Mouse (Mus musculus) heart, embryonic 12.5 days (tissue): ENCODE data around the gene Rps25. TPM values are rescaled to one million over a fixed set of nuclear protein-coding genes. Genes with fewer than 3 reads are reported as not detected.
"Not testable (repeated sequence)": the region's sequence is repeated elsewhere in the genome, so short reads cannot be mapped to it uniquely, and the experiment has no call there.

Experiments
- ATAC-seq: fragments of 200-750 bp; cut with Nextera tagmentation; 2 replicates; pipeline ENCODE4 v1.8.0; 2017; ENCODE audit warnings: moderate TSS enrichment, moderate library complexity; ENCODE audit not compliant: insufficient number of reproducible peaks, low FRiP score
- H3K27ac ChIP-seq: fragments of 300-500 bp; sonication (generic); 2 replicates; pipeline ENCODE4 v1.5.1; 2016; ENCODE audit warnings: mild to moderate bottlenecking, moderate library complexity; ENCODE audit not compliant: poor library complexity, severe bottlenecking
- H3K27me3 ChIP-seq: fragments of 300-500 bp; sonication (generic); replicated peaks from 2 replicates; pipeline ENCODE4 v1.6.1; 2016; ENCODE audit warnings: mild to moderate bottlenecking, moderate library complexity
- H3K36me3 ChIP-seq: fragments of 300-500 bp; sonication (generic); 2 replicates; pipeline ENCODE4 v1.6.1; 2016; ENCODE audit warnings: mild to moderate bottlenecking, moderate library complexity
- H3K4me1 ChIP-seq: fragments of 300-500 bp; sonication (generic); replicated peaks from 2 replicates; pipeline ENCODE4 v1.6.1; 2016; ENCODE audit warnings: mild to moderate bottlenecking
- H3K4me2 ChIP-seq: fragments of 300-500 bp; sonication (generic); 2 replicates; pipeline ENCODE4 v1.6.1; 2016; ENCODE audit warnings: mild to moderate bottlenecking, moderate library complexity
- H3K4me3 ChIP-seq: fragments of 300-500 bp; sonication (generic); 2 replicates; pipeline ENCODE4 v1.5.1; 2016; ENCODE audit warnings: mild to moderate bottlenecking
- H3K9ac ChIP-seq: fragments of 300-500 bp; sonication (generic); 2 replicates; pipeline ENCODE4 v1.6.1; 2016; ENCODE audit warnings: mild to moderate bottlenecking, moderate library complexity
- H3K9me3 ChIP-seq: fragments of 300-500 bp; sonication (generic); replicated peaks from 2 replicates; pipeline ENCODE4 v1.6.1; 2016; ENCODE audit warnings: mild to moderate bottlenecking, moderate library complexity
- WGBS: fragments of 180-500 bp; shearing (Covaris S2); methylation state at CpG from one replicate; pipeline ENCODE4 v1.1.7; 2016; 5-methylcytosine and 5-hydroxymethylcytosine counted together
- polyA plus RNA-seq: library from polyadenylated mRNA; unstranded; fragments of >200 nt; fragmentation: Nextera tagmentation; extraction: Ambion mirVana; gene quantifications from 2 replicates; pipeline ENCODE4 v1.2.1, GENCODE M21; 2016

Gene Rps25
- polyA plus RNA-seq, 1 experiment from 2014 or later, result 1,234 TPM

GRCm38 (mm10) chr9:44419730-44420129 is 12.8 kb downstream of the Rps25 start:
- H3K4me3 ChIP-seq, H3K4me2 ChIP-seq, H3K9ac ChIP-seq, ATAC-seq, H3K9me3 ChIP-seq, H3K27me3 ChIP-seq, H3K4me1 ChIP-seq, H3K27ac ChIP-seq: not testable (repeated sequence)
- 92% methylated on average over 9 of the region's 9 CpGs for WGBS
- H3K36me3 ChIP-seq, result peaks cover 14% of the 10 kb centered on the region

- Histone ChIP-seq H3K9ac (no peak overlapping the region), H3K9me3 (no peaks in the 10 kb centered on the region), H3K27me3 (no peaks in the 10 kb centered on the region), H3K36me3 (peaks cover 11% of the 10 kb centered on the region), H3K4me3 (no peak overlapping the region), H3K27ac (no peak overlapping the region), H3K4me2 (no peak overlapping the region), H3K4me1 (peaks cover 9% of the 10 kb centered on the region)
- 81% methylated on average over 5 of the region's 5 CpGs for WGBS
- no peak for ATAC-seq
These were observed 13.4 kb downstream of the Rps25 start for GRCm38 (mm10) chr9:44420280-44420898.

GRCm38 (mm10) chr9:44423576-44423975 is 16.6 kb downstream of the Rps25 start:
- WGBS, result 77% methylated on average over 4 of the region's 4 CpGs
- no peak overlapping the region for H3K4me3 ChIP-seq
- no peaks in the 10 kb centered on the region for H3K36me3 ChIP-seq
- no peak overlapping the region for H3K9ac ChIP-seq
- H3K27ac ChIP-seq, result no peak overlapping the region
- no peak overlapping the region for H3K4me2 ChIP-seq
- no peaks in the 10 kb centered on the region for H3K27me3 ChIP-seq
- no peaks in the 10 kb centered on the region for H3K9me3 ChIP-seq
- no peaks in the 10 kb centered on the region for H3K4me1 ChIP-seq
- no peak for ATAC-seq

GRCm38 (mm10) chr9:44432577-44433185 is 25.7 kb downstream of the Rps25 start:
- 0 out of 2 replicates have a peak, but pooled peaks cover 6% of the 10 kb centered on the region for H3K27me3 ChIP-seq
- no peak overlapping the region for H3K4me2 ChIP-seq
- 47% methylated on average over 5 of the region's 5 CpGs for WGBS
- no peaks in the 10 kb centered on the region for H3K9me3 ChIP-seq
- H3K9ac ChIP-seq, result no peak overlapping the region
- no peaks in the 10 kb centered on the region for H3K4me1 ChIP-seq
- H3K27ac ChIP-seq, result no peak overlapping the region
- no peaks in the 10 kb centered on the region for H3K36me3 ChIP-seq
- ATAC-seq, result no peak
- H3K4me3 ChIP-seq, result no peak overlapping the region

GRCm38 (mm10) chr9:44435747-44436146 is 28.8 kb downstream of the Rps25 start:
- H3K4me2 ChIP-seq, result no peak overlapping the region
- no peaks in the 10 kb centered on the region for H3K9me3 ChIP-seq
- H3K4me1 ChIP-seq, result no peaks in the 10 kb centered on the region
- H3K9ac ChIP-seq, result no peak overlapping the region
- peaks cover 9% of the 10 kb centered on the region; the same call in 1 of the 2 replicates for H3K27me3 ChIP-seq
- H3K4me3 ChIP-seq, result no peak overlapping the region
- no peaks in the 10 kb centered on the region for H3K36me3 ChIP-seq
- no peak overlapping the region for H3K27ac ChIP-seq
- ATAC-seq, result no peak
- WGBS, result 76% methylated on average over 6 of the region's 6 CpGs

GRCm38 (mm10) chr9:44440961-44441360 is 34.0 kb downstream of the Rps25 start, which contains the start of gene Foxr1:
Gene Foxr1 (minus strand): TSS chr9:44441136.
- Histone ChIP-seq H3K27ac (no peak within 1 kb of the TSS), H3K36me3 (no peaks in the 10 kb centered on the region), H3K4me2 (no peak within 1 kb of the TSS), H3K4me1 (no peaks in the 10 kb centered on the region), H3K4me3 (no peak within 1 kb of the TSS), H3K9me3 (no peaks in the 10 kb centered on the region), H3K27me3 (peaks cover 6% of the 10 kb centered on the region; the same call in 1 of the 2 replicates), H3K9ac (no peak within 1 kb of the TSS)
- 54% methylated on average over 19 of the region's 19 CpGs for WGBS
- no peak for ATAC-seq

GRCm38 (mm10) chr9:44444402-44445025 is 37.6 kb downstream of the Rps25 start:
- H3K27me3 ChIP-seq, H3K36me3 ChIP-seq, H3K9ac ChIP-seq, H3K4me3 ChIP-seq, ATAC-seq, H3K4me2 ChIP-seq, H3K9me3 ChIP-seq, H3K4me1 ChIP-seq, H3K27ac ChIP-seq: not testable (repeated sequence)
- 78% methylated on average over 7 of the region's 7 CpGs for WGBS

- H3K4me2 ChIP-seq, result no peak overlapping the region
- ATAC-seq, result no peak
These were observed 43.4 kb downstream of the Rps25 start for GRCm38 (mm10) chr9:44450387-44450786.

GRCm38 (mm10) chr9:44454132-44454890 is 47.4 kb downstream of the Rps25 start:
- peaks cover 58% of the 10 kb centered on the region for H3K27me3 ChIP-seq
- no peak overlapping the region for H3K27ac ChIP-seq
- no peak overlapping the region for H3K4me3 ChIP-seq
- peaks cover 5% of the 10 kb centered on the region; the same call in 1 of the 2 replicates for H3K4me1 ChIP-seq
- ATAC-seq, result peak; percentile 73
- H3K9me3 ChIP-seq, result no peaks in the 10 kb centered on the region
- no peaks in the 10 kb centered on the region for H3K36me3 ChIP-seq
- H3K9ac ChIP-seq, result no peak overlapping the region
- H3K4me2 ChIP-seq, result peak overlapping the region; percentile 23
- WGBS, result 7% methylated on average over 14 of the region's 14 CpGs

More at GRCm38 (mm10) chr9:44450387-44450786, 43.4 kb downstream of the Rps25 start:
- H3K9ac ChIP-seq, result no peak overlapping the region
- no peak overlapping the region for H3K4me3 ChIP-seq
- H3K27me3 ChIP-seq, result peaks cover 29% of the 10 kb centered on the region
- H3K27ac ChIP-seq, result no peak overlapping the region
- no peaks in the 10 kb centered on the region for H3K9me3 ChIP-seq
- no peaks in the 10 kb centered on the region for H3K36me3 ChIP-seq
- H3K4me1 ChIP-seq, result peaks cover 5% of the 10 kb centered on the region; the same call in 1 of the 2 replicates

- no peak for ATAC-seq
- no peak within 1 kb of the TSS for H3K9ac ChIP-seq
- H3K4me3 ChIP-seq, result no peak within 1 kb of the TSS
- peaks cover 58% of the 10 kb centered on the region for H3K27me3 ChIP-seq
- H3K27ac ChIP-seq, result no peak within 1 kb of the TSS
- WGBS, result 20% methylated on average over 4 of the region's 4 CpGs
- H3K4me1 ChIP-seq, result peaks cover 5% of the 10 kb centered on the region; the same call in 1 of the 2 replicates
- H3K4me2 ChIP-seq, result peak within 1 kb of the TSS; percentile 23
- H3K36me3 ChIP-seq, result no peaks in the 10 kb centered on the region
- H3K9me3 ChIP-seq, result no peaks in the 10 kb centered on the region
These were observed 47.9 kb downstream of the Rps25 start, which contains the start of gene Upk2 for GRCm38 (mm10) chr9:44454891-44455220. Gene Upk2 (minus strand): TSS chr9:44454976.
